Mouse (Mus musculus) erythroblast, embryonic 14.5 days (primary cell): ENCODE results near the gene Cdh23.

Experiments
- GATA1 ChIP-seq: IDR thresholded peaks from 2 replicates; pipeline ENCODE4 v1.6.1; 2012; ENCODE audit warnings: low read length, inconsistent platforms, mixed read lengths
- TAL1 ChIP-seq: IDR thresholded peaks from 3 replicates; pipeline ENCODE4 v1.6.1; 2012; ENCODE audit warnings: low read length, inconsistent platforms, mixed read lengths

DNA sequence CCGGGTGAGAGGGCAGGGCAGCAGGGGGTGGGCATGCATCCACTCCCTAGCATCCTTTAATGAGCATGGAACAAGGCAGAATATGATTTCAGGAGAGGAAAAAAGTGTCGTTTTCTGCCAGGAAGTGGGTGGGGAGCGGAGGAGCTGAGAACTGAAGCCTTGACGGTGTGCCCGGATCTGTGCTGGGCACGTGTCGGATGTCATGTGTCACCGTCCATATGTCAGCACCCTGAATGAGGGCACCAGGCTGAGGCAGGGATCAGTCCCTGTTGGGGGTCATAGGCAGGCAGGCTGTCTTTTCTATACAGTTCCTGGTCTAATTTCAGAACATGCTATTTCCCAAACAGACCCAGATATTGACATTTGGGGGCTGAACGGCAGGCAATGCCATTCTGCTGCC is 61.9 kb downstream of the Cdh23 start:
- no peak for TF ChIP-seq TAL1
- no peak for TF ChIP-seq GATA1
